Comparison of ENCODE assay signal across 8 mouse cellular contexts in genomic region chr6:31126131-31126871, GRCm38 (mm10).
DNase-seq lines count a peak whose midpoint lies in the region; ATAC-seq and TF ChIP-seq lines count a peak whose summit lies in the region.

No protein-coding gene starts in this region.

- H3K4me1 ChIP-seq in heart, embryonic 15.5 days (replicated peaks): no peaks in the 10 kb centered on the region; the same call in 1 of the 2 replicates
- H3K4me1 ChIP-seq in bone marrow, adult 2 months (ENCODE audit: control insufficient read depth, insufficient read depth, low read length): peaks cover 5% of the 10 kb centered on the region
- peaks cover 39% of the 10 kb centered on the region for H3K4me1 ChIP-seq in liver, embryonic 12.5 days
- 0 out of 2 replicates have a peak, but pooled peaks cover 5% of the 10 kb centered on the region for H3K4me1 ChIP-seq in neural tube, embryonic 15.5 days

- WGBS in heart, embryonic 15.5 days: 67% methylated on average over 15 of the region's 15 CpGs
- WGBS in bone marrow, adult 2 months: under 1% methylated on average over 15 of the region's 15 CpGs
- WGBS in liver, embryonic 12.5 days (ENCODE audit: insufficient replicate concordance): 17% methylated on average over 15 of the region's 15 CpGs
- 76% methylated on average over 15 of the region's 15 CpGs for WGBS in neural tube, embryonic 15.5 days

- peak overlapping the region; percentile 19 for H3K4me3 ChIP-seq in heart, embryonic 15.5 days
- peak overlapping the region; percentile 91 for H3K4me3 ChIP-seq in bone marrow, adult 2 months (replicated peaks; ENCODE audit: control insufficient read depth, low read depth, low read length)
- H3K4me3 ChIP-seq in liver, embryonic 12.5 days: peak overlapping the region; percentile 63
- H3K4me3 ChIP-seq in neural tube, embryonic 15.5 days (replicated peaks): no peak overlapping the region

- DNase-seq in heart, postnatal 10 days: no peak
- DNase-seq in spleen, postnatal 4 days (ENCODE audit: low spot score in 2 of 2): peak; percentile 61 to 77
- no peak for DNase-seq in kidney, adult 11 months
- DNase-seq in adrenal gland, postnatal 4 days (ENCODE audit: low spot score in 2 of 2): no peak

- TF ChIP-seq POLR2A in bone marrow, adult 2 months (IDR thresholded peaks at IDR 0.05; ENCODE audit: borderline replicate concordance, control insufficient read depth, low read depth, low read length): peak; percentile 18; the same call in 1 of the 2 replicates

- ATAC-seq in heart, embryonic 15.5 days (replicated peaks; ENCODE audit: insufficient number of reproducible peaks, insufficient read depth, low FRiP score, low read depth): no peak
- peak; percentile 80 for ATAC-seq in liver, embryonic 12.5 days
- ATAC-seq in neural tube, embryonic 15.5 days (ENCODE audit: low FRiP score): no peak

- H3K4me2 ChIP-seq in heart, embryonic 15.5 days: peak overlapping the region; percentile 37; the same call in 1 of the 2 replicates
- peak overlapping the region; percentile 75 for H3K4me2 ChIP-seq in liver, embryonic 12.5 days
- no peak overlapping the region for H3K4me2 ChIP-seq in neural tube, embryonic 15.5 days

- H3K9me3 ChIP-seq in heart, embryonic 15.5 days (replicated peaks): no peaks in the 10 kb centered on the region
- no peaks in the 10 kb centered on the region for H3K9me3 ChIP-seq in liver, embryonic 12.5 days (replicated peaks)
- H3K9me3 ChIP-seq in neural tube, embryonic 15.5 days (replicated peaks): no peaks in the 10 kb centered on the region

- intact Hi-C loops in heart, postnatal 10 days (cut with DNase I): no loop called here

- H3K27ac ChIP-seq in heart, embryonic 15.5 days: peak overlapping the region; percentile 27; the same call in 1 of the 2 replicates
- H3K27ac ChIP-seq in bone marrow, adult 2 months (ENCODE audit: control insufficient read depth, insufficient read depth, low read depth, low read length, poor library complexity): peak overlapping the region; percentile 96
- H3K27ac ChIP-seq in liver, embryonic 12.5 days: peak overlapping the region; percentile 77
- H3K27ac ChIP-seq in neural tube, embryonic 15.5 days (replicated peaks): no peak overlapping the region

- no peaks in the 10 kb centered on the region for H3K27me3 ChIP-seq in heart, embryonic 15.5 days
- H3K27me3 ChIP-seq in liver, embryonic 12.5 days (replicated peaks): no peaks in the 10 kb centered on the region
- no peaks in the 10 kb centered on the region for H3K27me3 ChIP-seq in neural tube, embryonic 15.5 days (replicated peaks)

- no peak for TF ChIP-seq CTCF in bone marrow, adult 2 months (IDR thresholded peaks at IDR 0.05; ENCODE audit: control insufficient read depth, insufficient read depth, low read length)

- no peaks in the 10 kb centered on the region for H3K36me3 ChIP-seq in heart, embryonic 15.5 days
- H3K36me3 ChIP-seq in liver, embryonic 12.5 days: peaks cover under 1% of the 10 kb centered on the region; the same call in 1 of the 2 replicates
- no peaks in the 10 kb centered on the region for H3K36me3 ChIP-seq in neural tube, embryonic 15.5 days

- H3K9ac ChIP-seq in heart, embryonic 15.5 days: no peak overlapping the region
- H3K9ac ChIP-seq in liver, embryonic 12.5 days: peak overlapping the region; percentile 72
- H3K9ac ChIP-seq in neural tube, embryonic 15.5 days (replicated peaks): no peak overlapping the region

Comparison
In these comparisons a context has a peak if more than half of its experiments do, and no peak if none do; other contexts are left out.
1. DNase-seq: peak in spleen, postnatal 4 days (2 of 2); none in heart, postnatal 10 days (0 of 2), kidney, adult 11 months (single experiment) and adrenal gland, postnatal 4 days (0 of 2).